Mouse (Mus musculus): ENCODE results near the gene Mid1.

- TF ChIP-seq CTCF (IDR thresholded peaks at IDR 0.05; ENCODE audit: low read depth, low read length): no peak
- TF ChIP-seq POLR2A (IDR thresholded peaks at IDR 0.05; ENCODE audit: extremely low read depth, insufficient read depth, low read length): no peak
These were observed 142.7 kb downstream of the Mid1 start for GRCm38 (mm10) chrX:169827720-169828119.
